Mouse (Mus musculus) hindbrain, embryonic 14.5 days (tissue): ENCODE measurements around the gene Rnasek. TPM values are rescaled to one million over a fixed set of nuclear protein-coding genes. Genes with fewer than 3 reads are reported as not detected.

Experiments
- ATAC-seq: fragments of 200-750 bp; cut with Nextera tagmentation; 2 replicates; pipeline ENCODE4 v1.8.0; 2017; ENCODE audit warnings: moderate number of reproducible peaks, mild to moderate bottlenecking, moderate TSS enrichment, moderate library complexity; ENCODE audit not compliant: low FRiP score
- DNase-seq: peaks from one replicate; pipeline ENCODE4 v3.0.0-alpha.2; 2015; ENCODE audit warnings: low spot score
- H3K27ac ChIP-seq: fragments of 300-500 bp; sonication (generic); 2 replicates; pipeline ENCODE4 v1.5.1; 2014; ENCODE audit warnings: mild to moderate bottlenecking, moderate library complexity
- H3K27me3 ChIP-seq: fragments of 300-500 bp; sonication (generic); 2 replicates; pipeline ENCODE4 v1.6.1; 2014; ENCODE audit warnings: mild to moderate bottlenecking, low read length, mixed read lengths; ENCODE audit not compliant: control insufficient read depth, insufficient read depth
- H3K36me3 ChIP-seq: fragments of 300-500 bp; sonication (generic); replicated peaks from 2 replicates; pipeline ENCODE4 v1.6.1; 2014; ENCODE audit not compliant: control insufficient read depth, insufficient read depth
- H3K4me1 ChIP-seq: fragments of 300-500 bp; sonication (generic); replicated peaks from 2 replicates; pipeline ENCODE4 v1.6.1; 2014; ENCODE audit warnings: antibody characterized with exemption, low read length, mixed read lengths; ENCODE audit not compliant: control insufficient read depth, insufficient read depth
- H3K4me2 ChIP-seq: fragments of 300-500 bp; sonication (generic); replicated peaks from 2 replicates; pipeline ENCODE4 v1.6.1; 2014; ENCODE audit warnings: mild to moderate bottlenecking, moderate library complexity
- H3K4me3 ChIP-seq: fragments of 300-500 bp; sonication (generic); replicated peaks from 2 replicates; pipeline ENCODE4 v1.5.1; 2014; ENCODE audit warnings: mild to moderate bottlenecking, low read length
- H3K9ac ChIP-seq: fragments of 300-500 bp; sonication (generic); 2 replicates; pipeline ENCODE4 v1.6.1; 2014
- H3K9me3 ChIP-seq: fragments of 300-500 bp; sonication (generic); 2 replicates; pipeline ENCODE4 v1.6.1; 2016; ENCODE audit warnings: low read length; ENCODE audit not compliant: control insufficient read depth
- WGBS: fragments of 180-500 bp; shearing (Covaris S2); extraction: QIAGEN DNeasy Blood & Tissue Kit; methylation state at CpG from one replicate; pipeline ENCODE4 v1.1.7; 2014; 5-methylcytosine and 5-hydroxymethylcytosine counted together
- polyA plus RNA-seq: library from polyadenylated mRNA; unstranded; fragments of >200 nt; fragmentation: Nextera tagmentation; extraction: Ambion mirVana; gene quantifications from 2 replicates; pipeline ENCODE4 v1.2.1, GENCODE M21; 2014

Gene Rnasek
- polyA plus RNA-seq, 1 experiment from 2014 or later = 388 TPM

DNA sequence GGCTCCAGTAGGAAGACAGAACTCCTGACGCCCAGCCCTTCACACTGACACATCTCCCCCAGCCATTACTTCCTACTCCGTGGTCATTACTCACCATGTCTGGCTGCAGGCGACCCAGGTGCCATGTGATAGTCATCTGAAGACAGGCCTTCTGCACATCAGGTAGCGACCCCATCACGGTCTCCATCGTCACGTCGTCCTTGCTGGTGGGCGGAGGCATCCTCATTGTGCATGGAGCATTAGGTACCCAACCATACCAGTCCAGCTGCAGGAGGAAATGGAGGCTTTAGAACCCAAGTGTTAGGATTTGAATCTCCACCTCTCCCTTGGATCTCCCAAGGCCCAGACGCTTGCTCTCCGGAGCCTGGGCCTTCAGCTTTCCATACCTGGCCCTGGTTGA is 2.9 kb upstream of the Rnasek start:
- Histone ChIP-seq H3K4me2 (no peak overlapping the region), H3K27ac (no peak overlapping the region), H3K9ac (no peak overlapping the region), H3K36me3 (no peaks in the 10 kb centered on the region), H3K9me3 (no peaks in the 10 kb centered on the region), H3K4me1 (peaks cover 22% of the 10 kb centered on the region), H3K4me3 (no peak overlapping the region), H3K27me3 (no peaks in the 10 kb centered on the region)
- ATAC-seq = no peak
- WGBS = 70% methylated on average over 11 of the region's 11 CpGs
- DNase-seq = no peak

DNA sequence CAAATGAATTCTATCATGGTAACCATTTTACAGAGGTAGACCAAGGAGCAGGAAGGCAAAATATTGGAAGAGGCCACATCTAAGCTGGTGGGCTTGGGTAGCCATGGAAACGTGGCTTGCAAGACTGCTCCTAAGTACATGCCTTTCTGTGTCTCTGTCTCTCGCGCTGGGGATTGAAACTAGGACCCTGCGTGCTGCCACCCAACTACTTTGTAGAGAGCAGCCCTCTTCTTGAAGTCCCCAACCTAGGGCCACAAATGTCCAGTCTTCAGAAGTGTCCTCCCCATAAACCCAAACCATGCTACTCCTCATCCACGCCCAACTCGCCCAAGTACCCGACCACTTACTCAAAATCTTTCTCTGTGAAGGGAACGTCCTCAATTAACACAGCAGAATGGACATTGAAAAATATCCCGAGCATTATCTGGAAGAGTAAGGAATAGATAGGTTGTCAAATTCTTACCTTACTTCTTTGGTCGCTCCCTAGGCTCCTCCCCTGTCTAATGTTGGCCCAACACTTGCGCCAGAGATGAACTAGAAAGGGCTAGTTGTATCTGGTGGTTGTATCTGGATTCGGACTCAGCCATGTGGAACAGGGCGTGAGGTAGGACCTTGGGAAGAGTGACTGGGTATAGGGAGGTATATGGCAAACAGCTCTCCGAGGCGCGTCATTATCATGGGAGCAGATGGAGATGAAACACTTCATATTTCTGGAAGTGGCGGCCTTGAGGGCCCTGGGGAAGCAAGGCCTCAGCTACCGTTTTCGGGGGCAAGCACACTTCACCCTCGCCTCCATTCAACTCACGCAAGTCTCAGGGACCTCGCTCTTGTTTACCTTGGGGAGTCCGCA is 826 bp downstream of the Rnasek start:
- DNase-seq = no peak
- Histone ChIP-seq H3K36me3 (peaks cover 19% of the 10 kb centered on the region), H3K4me3 (peak overlapping the region; percentile 60), H3K4me2 (peak overlapping the region; percentile 100), H3K9ac (peak overlapping the region; percentile 74), H3K27ac (peak overlapping the region; percentile 95), H3K27me3 (no peaks in the 10 kb centered on the region), H3K4me1 (peaks cover 34% of the 10 kb centered on the region), H3K9me3 (no peaks in the 10 kb centered on the region)
- 12% methylated on average over 23 of the region's 23 CpGs for whole genome bisulfite sequencing
- ATAC-seq = no peak

- WGBS = under 1% methylated on average over 59 of the region's 70 CpGs
- H3K4me3 ChIP-seq = peak within 1 kb of the TSS; percentile 60
- H3K27me3 ChIP-seq = no peaks in the 10 kb centered on the region
- H3K9me3 ChIP-seq = no peaks in the 10 kb centered on the region
- peaks cover 19% of the 10 kb centered on the region for H3K36me3 ChIP-seq
- H3K27ac ChIP-seq = peak within 1 kb of the TSS; percentile 95
- DNase-seq = peak; percentile 96
- H3K9ac ChIP-seq = peak within 1 kb of the TSS; percentile 74
- peak; percentile 95 for ATAC-seq
- H3K4me2 ChIP-seq = peak within 1 kb of the TSS; percentile 100
- H3K4me1 ChIP-seq = peaks cover 39% of the 10 kb centered on the region
Measured at GRCm38 (mm10) chr11:70237457-70238167, 2.0 kb downstream of the Rnasek start, which contains the start of gene 0610010K14Rik. TSS of gene 0610010K14Rik (minus strand) at chr11:70237914.

DNA sequence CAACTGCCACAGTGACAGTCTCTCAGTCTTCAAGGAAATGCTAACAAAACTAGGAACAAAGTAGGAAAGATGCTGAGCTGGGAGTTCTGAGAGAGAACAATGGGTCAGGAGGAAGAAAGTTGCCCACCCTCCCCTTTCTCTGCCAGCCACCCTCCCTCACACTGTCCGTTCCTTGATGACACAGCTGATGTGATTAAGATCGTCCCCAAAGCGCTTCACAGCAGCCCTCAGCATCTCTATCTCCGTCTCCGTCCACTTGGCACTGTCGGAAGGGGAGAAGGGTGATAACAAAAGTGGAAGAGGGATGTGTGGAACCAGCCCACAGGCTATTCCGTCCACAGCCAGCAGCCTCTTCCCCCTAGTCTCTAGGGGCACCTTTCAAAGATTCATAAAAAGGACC is 2.9 kb downstream of the Rnasek start:
- no peak for DNase-seq
- Histone ChIP-seq H3K4me2 (peak overlapping the region; percentile 100), H3K4me3 (peak overlapping the region; percentile 60), H3K36me3 (peaks cover 19% of the 10 kb centered on the region), H3K9ac (peak overlapping the region; percentile 74), H3K4me1 (peaks cover 40% of the 10 kb centered on the region), H3K27ac (peak overlapping the region; percentile 95), H3K9me3 (no peaks in the 10 kb centered on the region), H3K27me3 (no peaks in the 10 kb centered on the region)
- ATAC-seq = no peak
- 21% methylated on average over 7 of the region's 7 CpGs for WGBS

DNA sequence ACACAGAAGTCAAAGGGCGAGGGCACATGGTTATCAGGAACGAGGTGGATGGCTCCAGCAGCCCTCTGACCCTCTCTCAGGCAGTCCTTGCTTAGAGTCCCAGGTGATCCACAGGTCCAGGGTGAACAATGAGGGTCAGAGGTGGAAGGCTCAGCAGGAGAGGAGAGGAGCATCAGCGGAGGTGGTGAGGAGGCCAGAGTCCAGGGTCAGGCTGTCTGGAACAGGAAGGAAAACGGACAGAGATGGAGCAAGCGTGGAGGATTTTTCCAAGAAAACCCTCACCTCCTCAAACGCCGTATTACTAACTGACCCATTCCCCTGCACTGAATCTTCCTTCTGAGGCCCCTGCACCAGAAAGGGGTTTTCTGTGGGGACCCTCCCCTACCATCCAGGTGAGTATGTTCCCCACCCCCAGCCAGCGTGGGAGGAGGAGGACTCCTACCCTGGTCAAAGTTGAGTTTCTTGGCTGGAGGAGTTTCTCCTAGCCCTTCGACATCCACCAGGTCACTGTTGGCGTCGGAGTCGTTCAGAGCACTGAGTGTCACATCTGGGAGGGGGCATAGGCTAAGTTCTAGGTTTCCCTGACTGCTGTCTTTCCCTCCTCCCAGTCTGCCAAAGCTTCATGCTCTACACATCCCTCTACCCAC is 4.3 kb downstream of the Rnasek start:
- no peak overlapping the region for H3K9ac ChIP-seq
- 93% methylated on average over 12 of the region's 12 CpGs for WGBS

DNA sequence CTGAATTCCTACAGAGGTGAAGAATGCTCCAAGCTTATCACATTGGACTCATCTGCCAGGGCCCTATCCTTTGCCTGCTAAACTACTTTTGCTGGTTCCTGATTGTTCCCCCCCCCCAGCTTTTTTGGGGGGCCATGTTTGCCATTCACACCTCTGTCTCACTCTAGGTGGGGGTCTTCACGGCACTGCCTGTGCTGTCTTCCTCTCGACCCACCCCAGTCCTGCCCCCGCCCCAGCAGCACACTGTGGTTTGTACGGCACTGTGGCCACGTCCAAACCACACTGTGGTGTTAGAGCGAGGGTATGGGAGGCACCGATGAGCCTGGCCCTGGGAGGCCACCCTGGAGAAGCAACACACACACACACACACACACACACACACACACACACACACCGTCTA is 5.1 kb downstream of the Rnasek start:
- H3K9me3 ChIP-seq = no peaks in the 10 kb centered on the region
- H3K4me2 ChIP-seq = no peak overlapping the region
- peaks cover 19% of the 10 kb centered on the region for H3K36me3 ChIP-seq
- DNase-seq = no peak
- ATAC-seq = no peak
- H3K4me3 ChIP-seq = no peak overlapping the region
- H3K4me1 ChIP-seq = peaks cover 33% of the 10 kb centered on the region
- H3K9ac ChIP-seq = no peak overlapping the region
- WGBS = 89% methylated on average over 8 of the region's 8 CpGs
- peaks cover 17% of the 10 kb centered on the region for H3K27me3 ChIP-seq
- no peak overlapping the region for H3K27ac ChIP-seq

More for the DNA sequence above, 4.3 kb downstream of the Rnasek start:
- H3K4me2 ChIP-seq = no peak overlapping the region
- peaks cover 34% of the 10 kb centered on the region for H3K4me1 ChIP-seq
- H3K27me3 ChIP-seq = peaks cover 8% of the 10 kb centered on the region; the same call in 1 of the 2 replicates
- no peak overlapping the region for H3K27ac ChIP-seq
- H3K4me3 ChIP-seq = no peak overlapping the region
- DNase-seq (no peak), ATAC-seq (no peak)
- no peaks in the 10 kb centered on the region for H3K9me3 ChIP-seq
- peaks cover 19% of the 10 kb centered on the region for H3K36me3 ChIP-seq

- no peak overlapping the region for H3K4me2 ChIP-seq
- H3K9ac ChIP-seq = no peak overlapping the region
Measured at GRCm38 (mm10) chr11:70234037-70234436, 5.6 kb downstream of the Rnasek start.

GRCm38 (mm10) chr11:70233016-70233415 is 6.6 kb downstream of the Rnasek start:
- H3K4me1 ChIP-seq = peaks cover 27% of the 10 kb centered on the region
- H3K36me3 ChIP-seq = peaks cover 19% of the 10 kb centered on the region
- H3K27me3 ChIP-seq = peaks cover 32% of the 10 kb centered on the region
- no peak overlapping the region for H3K27ac ChIP-seq
- no peak for ATAC-seq
- no peak for DNase-seq
- 36% methylated on average over 8 of the region's 8 CpGs for WGBS
- peak overlapping the region; percentile 48 for H3K9ac ChIP-seq
- no peaks in the 10 kb centered on the region for H3K9me3 ChIP-seq
- peak overlapping the region; percentile 50 for H3K4me2 ChIP-seq
- H3K4me3 ChIP-seq = peak overlapping the region; percentile 22; the same call in 1 of the 2 replicates

More at GRCm38 (mm10) chr11:70234037-70234436, 5.6 kb downstream of the Rnasek start:
- 64% methylated on average over 5 of the region's 5 CpGs for WGBS
- peaks cover 19% of the 10 kb centered on the region for H3K36me3 ChIP-seq
- no peaks in the 10 kb centered on the region for H3K9me3 ChIP-seq
- ATAC-seq (no peak), DNase-seq (no peak)
- H3K4me3 ChIP-seq = no peak overlapping the region
- no peak overlapping the region for H3K27ac ChIP-seq
- H3K4me1 ChIP-seq = peaks cover 34% of the 10 kb centered on the region
- H3K27me3 ChIP-seq = peaks cover 22% of the 10 kb centered on the region

DNA sequence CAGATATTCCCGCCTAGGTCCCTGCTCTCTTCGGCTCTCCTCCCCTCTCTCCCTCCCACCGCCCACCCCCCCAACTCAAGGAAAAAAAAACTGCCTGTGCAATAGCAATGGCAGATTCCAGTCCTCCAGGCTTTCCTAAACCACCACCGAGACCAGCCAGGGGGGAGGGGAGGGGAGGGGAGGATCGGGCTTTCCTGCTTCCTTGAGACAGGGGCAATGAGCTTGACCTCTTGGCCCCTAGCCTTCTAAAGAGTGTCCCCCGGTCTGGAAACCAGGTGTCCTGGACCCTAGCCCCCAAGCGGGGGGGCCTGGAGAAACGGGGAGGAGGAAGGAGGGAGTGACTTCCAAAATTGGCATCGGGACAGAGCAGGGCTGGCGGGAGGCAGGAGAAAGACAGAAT is 7.1 kb downstream of the Rnasek start:
- Histone ChIP-seq H3K4me3 (peak overlapping the region; percentile 22; the same call in 1 of the 2 replicates), H3K27me3 (peaks cover 37% of the 10 kb centered on the region), H3K27ac (no peak overlapping the region), H3K36me3 (peaks cover 19% of the 10 kb centered on the region), H3K9ac (peak overlapping the region; percentile 48), H3K9me3 (no peaks in the 10 kb centered on the region), H3K4me2 (peak overlapping the region; percentile 50), H3K4me1 (peaks cover 26% of the 10 kb centered on the region)
- DNase-seq (no peak), ATAC-seq (no peak)
- 8% methylated on average over 9 of the region's 10 CpGs for WGBS
